Mouse (Mus musculus) G1E (cell line): Measurements from ENCODE around the gene Sowahd. TPM values are rescaled to one million over a fixed set of nuclear protein-coding genes. Genes with fewer than 3 reads are reported as not detected.

ENCODE experiments used
- ATAC-seq: 2 replicates; pipeline ENCODE4 v1.8.0; 2016; ENCODE audit warnings: mild to moderate bottlenecking; ENCODE audit not compliant: insufficient number of reproducible peaks, poor library complexity, low FRiP score, severe bottlenecking; ENCODE audit errors: extremely low read depth
- DNase-seq: peaks from one replicate; pipeline ENCODE4 v3.0.0; 2012; ENCODE audit warnings: low spot score
- H3K27me3 ChIP-seq: 2 replicates; pipeline ENCODE4 v1.6.1; 2012; ENCODE audit warnings: mild to moderate bottlenecking, low read length, inconsistent platforms; ENCODE audit not compliant: insufficient read depth
- H3K36me3 ChIP-seq: replicated peaks from 2 replicates; pipeline ENCODE3; 2012; ENCODE audit warnings: mild to moderate bottlenecking, inconsistent platforms
- H3K4me1 ChIP-seq: 2 replicates; pipeline ENCODE4 v1.6.1; 2012; ENCODE audit warnings: low read depth, low read length, inconsistent platforms, mixed read lengths; ENCODE audit not compliant: insufficient read depth
- H3K4me3 ChIP-seq: 2 replicates; pipeline ENCODE4 v1.5.1; 2012; ENCODE audit warnings: low read depth, mild to moderate bottlenecking, inconsistent platforms, low read length, moderate library complexity, mixed read lengths
- H3K9me3 ChIP-seq: replicated peaks from 2 replicates; pipeline ENCODE4 v1.6.1; 2012; ENCODE audit warnings: inconsistent platforms
- CTCF ChIP-seq: IDR thresholded peaks from 2 replicates; pipeline ENCODE4 v1.5.1; 2012; ENCODE audit warnings: low read depth, low read length, inconsistent platforms, mixed read lengths
- GATA1 ChIP-seq: IDR thresholded peaks from 2 replicates; pipeline ENCODE4 v1.6.1; 2012; ENCODE audit warnings: borderline replicate concordance, low read length, inconsistent platforms, mixed read lengths
- GATA2 ChIP-seq: IDR thresholded peaks from 2 replicates; pipeline ENCODE4 v1.6.1; 2012; ENCODE audit warnings: low read depth, low read length, inconsistent platforms, borderline replicate concordance
- POLR2AphosphoS5 ChIP-seq: IDR thresholded peaks from 2 replicates; pipeline ENCODE4 v1.6.1; 2012; ENCODE audit warnings: low read depth, low read length, inconsistent platforms; ENCODE audit not compliant: insufficient replicate concordance
- TAL1 ChIP-seq: conservative IDR thresholded peaks from 2 replicates; pipeline ENCODE4 v1.6.1; 2012; ENCODE audit warnings: low read depth, low read length, inconsistent platforms, mixed read lengths
- polyA plus RNA-seq: library from polyadenylated mRNA; stranded (reverse); fragments of >175 nt; gene quantifications from 2 replicates; pipeline ENCODE4 v1.2.3, GENCODE M21; 2012
- total RNA-seq, 2 experiments: library from RNA; stranded (forward) in 1 of 2; stranded (reverse) in 1 of 2; fragments of 200-1000 nt in 1 of 2; fragments of >200 nt in 1 of 2; fragmentation: Nextera tagmentation in 1 of 2; gene quantifications; 2 replicates each; pipeline ENCODE4 v1.2.3; 2014 to 2017

Gene Sowahd
- total and polyA plus RNA-seq, 3 experiments: 0.05 TPM; not detected in 2

DNA sequence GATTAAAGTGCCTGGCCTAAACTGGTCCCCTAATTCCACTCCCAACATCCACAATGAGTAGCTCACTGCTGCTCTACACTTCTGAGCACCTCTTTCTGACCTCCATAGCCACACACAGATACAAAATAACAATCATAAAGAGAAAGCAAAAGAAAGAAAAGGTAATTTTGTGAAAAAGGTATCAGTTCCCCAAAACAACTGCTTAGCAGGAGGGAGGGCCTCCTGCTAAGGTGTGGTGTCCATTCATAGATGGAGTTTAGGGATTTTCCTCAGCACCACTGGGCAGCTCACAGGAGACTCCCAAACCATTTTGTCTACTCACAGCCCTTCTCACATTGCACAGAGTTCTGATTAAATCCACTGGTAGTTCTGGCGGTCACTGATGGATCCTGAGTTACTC lies 40.1 kb downstream of the Sowahd start:
- Histone ChIP-seq H3K36me3 (peaks cover 33% of the 10 kb centered on the region), H3K9me3 (no peaks in the 10 kb centered on the region), H3K27me3 (no peaks in the 10 kb centered on the region), H3K4me1 (peaks cover 8% of the 10 kb centered on the region; the same call in 1 of the 2 replicates), H3K4me3 (no peak overlapping the region)
- TF ChIP-seq CTCF (no peak), TAL1 (no peak)
- no peak for ATAC-seq
- DNase-seq: no peak

DNA sequence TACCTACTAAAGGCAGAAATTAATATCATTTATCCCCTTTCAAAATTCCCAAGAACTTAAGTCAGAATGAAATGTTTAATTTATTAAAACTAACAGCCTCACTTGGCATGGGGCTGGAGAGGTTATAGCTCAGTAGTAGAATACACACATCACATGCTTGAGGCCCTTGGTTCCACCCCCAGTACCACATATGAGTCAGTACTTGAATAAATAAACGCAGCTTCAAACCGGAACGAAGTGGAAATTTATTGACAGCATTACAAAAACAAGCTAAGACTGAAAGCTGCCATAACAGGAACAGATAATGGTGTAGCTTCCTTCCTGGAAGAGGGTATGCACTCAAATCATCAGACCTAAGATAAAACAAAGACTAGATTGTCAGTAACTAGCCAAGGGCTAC lies 42.8 kb downstream of the Sowahd start:
- peaks cover 32% of the 10 kb centered on the region for H3K36me3 ChIP-seq
- no peaks in the 10 kb centered on the region for H3K27me3 ChIP-seq

DNA sequence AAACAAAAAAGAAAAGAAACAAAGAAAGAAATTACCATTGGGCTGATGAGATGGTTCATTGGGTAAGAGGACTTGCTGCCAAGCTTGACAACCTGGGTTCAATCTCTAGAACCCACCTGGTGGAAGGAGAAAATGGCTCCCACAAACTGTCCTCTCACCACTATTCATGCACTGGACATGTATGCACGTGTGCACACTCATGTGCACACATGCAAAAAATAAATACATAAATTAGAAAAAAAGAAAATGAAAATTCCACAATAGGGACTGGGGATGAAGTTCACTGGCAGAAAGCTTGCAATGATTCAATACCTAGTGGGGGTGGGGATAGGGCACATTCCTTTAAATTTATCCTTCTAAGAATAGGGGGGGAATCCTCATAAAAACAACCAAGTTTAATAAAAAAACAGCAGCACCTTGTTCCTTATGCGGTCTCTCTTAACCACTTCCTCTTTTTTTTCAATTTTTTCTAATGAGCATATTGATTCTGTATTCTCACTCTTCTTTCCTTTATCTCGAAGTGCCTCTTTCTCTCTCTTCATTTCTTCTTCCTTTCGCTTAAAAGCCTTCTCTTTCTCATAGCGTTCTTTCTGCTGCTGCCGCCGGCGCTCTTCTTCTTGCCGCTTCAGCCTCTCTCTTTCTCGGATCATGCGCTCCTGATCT lies 46.6 kb downstream of the Sowahd start:
- no peak for DNase-seq
- no peak for TF ChIP-seq CTCF
- no peak for TF ChIP-seq GATA2
- no peak for TF ChIP-seq POLR2AphosphoS5
- TF ChIP-seq TAL1: no peak; the same call in 1 of the 2 replicates
- Histone ChIP-seq H3K4me1 (peaks cover 5% of the 10 kb centered on the region; the same call in 1 of the 2 replicates), H3K9me3 (no peaks in the 10 kb centered on the region), H3K36me3 (peaks cover 56% of the 10 kb centered on the region), H3K27me3 (no peaks in the 10 kb centered on the region), H3K4me3 (peak overlapping the region; percentile 33; the same call in 1 of the 2 replicates)
- peak; percentile 40 for ATAC-seq

More for the DNA sequence above, 42.8 kb downstream of the Sowahd start:
- peaks cover 10% of the 10 kb centered on the region; the same call in 1 of the 2 replicates for H3K4me1 ChIP-seq
- DNase-seq (no peak), ATAC-seq (no peak)
- TF ChIP-seq GATA1 (no peak), CTCF (no peak), POLR2AphosphoS5 (no peak), TAL1 (no peak), GATA2 (no peak)
- H3K9me3 ChIP-seq: no peaks in the 10 kb centered on the region
- H3K4me3 ChIP-seq: no peak overlapping the region

DNA sequence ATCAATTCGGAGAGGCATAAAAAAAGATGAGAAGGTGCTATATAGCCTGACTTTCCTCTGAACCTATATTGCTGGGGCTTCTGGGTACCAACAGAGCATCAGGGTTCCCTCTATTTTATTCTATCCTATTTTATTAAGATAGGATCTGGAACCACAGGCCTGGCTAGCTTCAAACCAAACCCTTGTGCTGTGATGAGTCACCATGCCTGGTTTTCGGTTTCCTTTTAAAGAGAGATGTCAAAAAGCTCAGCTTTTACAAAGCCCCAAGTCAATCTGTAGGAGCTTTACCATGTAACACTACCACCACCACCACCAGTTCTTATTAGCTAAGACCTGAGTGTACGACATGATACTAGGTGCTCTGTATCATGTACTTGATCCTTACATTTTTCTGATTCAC lies 50.0 kb downstream of the Sowahd start:
- no peak overlapping the region for H3K4me3 ChIP-seq
- no peak for DNase-seq
- peaks cover 12% of the 10 kb centered on the region for H3K4me1 ChIP-seq
- no peak for TF ChIP-seq POLR2AphosphoS5
- no peak for ATAC-seq
- H3K9me3 ChIP-seq: no peaks in the 10 kb centered on the region
- H3K36me3 ChIP-seq: peaks cover 51% of the 10 kb centered on the region
- H3K27me3 ChIP-seq: no peaks in the 10 kb centered on the region

Other genes with a start within 250 kb of the Sowahd start
- gene Ube2a, start 174.9 kb upstream of the Sowahd start, total RNA-seq (2014; fragmentation: Nextera tagmentation): 53.4 and 58.1 TPM in 2 replicates
- gene Ube2a, start 174.9 kb upstream of the Sowahd start, total RNA-seq (2017): 16.0 and 16.4 TPM in 2 replicates
- 108 and 126 TPM in 2 replicates for gene Ube2a, start 174.9 kb upstream of the Sowahd start, polyA plus RNA-seq
- 33.8 and 36.3 TPM in 2 replicates for gene C330007P06Rik, start 174.7 kb upstream of the Sowahd start, total RNA-seq (2014; fragmentation: Nextera tagmentation)
- 77.7 and 83.2 TPM in 2 replicates for gene C330007P06Rik, start 174.7 kb upstream of the Sowahd start, total RNA-seq (2017)
- 1.6 and 2.1 TPM in 2 replicates for gene C330007P06Rik, start 174.7 kb upstream of the Sowahd start, polyA plus RNA-seq
- 20.2 and 23.1 TPM in 2 replicates for gene Nkrf, start 145.9 kb upstream of the Sowahd start, total RNA-seq (2014; fragmentation: Nextera tagmentation)
- 10.3 and 12.2 TPM in 2 replicates for gene Nkrf, start 145.9 kb upstream of the Sowahd start, total RNA-seq (2017)
- gene Nkrf, start 145.9 kb upstream of the Sowahd start, polyA plus RNA-seq: 1.4 and 1.5 TPM in 2 replicates
- gene Sept6, start 57.1 kb upstream of the Sowahd start, total RNA-seq (2014; fragmentation: Nextera tagmentation): 52.4 and 58.8 TPM in 2 replicates
- 14.2 and 16.0 TPM in 2 replicates for gene Sept6, start 57.1 kb upstream of the Sowahd start, total RNA-seq (2017)
- 4.2 and 10.7 TPM in 2 replicates for gene Sept6, start 57.1 kb upstream of the Sowahd start, polyA plus RNA-seq
- 335 and 381 TPM in 2 replicates for gene Rpl39, start 36.6 kb downstream of the Sowahd start, total RNA-seq (2014; fragmentation: Nextera tagmentation)
- 3,274 and 3,292 TPM in 2 replicates for gene Rpl39, start 36.6 kb downstream of the Sowahd start, total RNA-seq (2017)
- gene Rpl39, start 36.6 kb downstream of the Sowahd start, polyA plus RNA-seq: 408 and 436 TPM in 2 replicates
- 78.1 and 90.1 TPM in 2 replicates for gene Upf3b, start 61.5 kb downstream of the Sowahd start, total RNA-seq (2014; fragmentation: Nextera tagmentation)
- 30.5 and 43.4 TPM in 2 replicates for gene Upf3b, start 61.5 kb downstream of the Sowahd start, total RNA-seq (2017)
- gene Upf3b, start 61.5 kb downstream of the Sowahd start, polyA plus RNA-seq: 5.2 and 13.3 TPM in 2 replicates
- gene Nkap, start 78.0 kb downstream of the Sowahd start, total RNA-seq (2014; fragmentation: Nextera tagmentation): 48.7 and 52.5 TPM in 2 replicates
- 27.5 and 38.5 TPM in 2 replicates for gene Nkap, start 78.0 kb downstream of the Sowahd start, total RNA-seq (2017)
- gene Nkap, start 78.0 kb downstream of the Sowahd start, polyA plus RNA-seq: 10.3 and 10.7 TPM in 2 replicates
- gene Akap14, start 120.0 kb downstream of the Sowahd start, total RNA-seq (2014; fragmentation: Nextera tagmentation): not detected in 2 replicates
- 0.06 TPM in 1 of 2 replicates, not detected in the other for gene Akap14, start 120.0 kb downstream of the Sowahd start, total RNA-seq (2017)
- gene Akap14, start 120.0 kb downstream of the Sowahd start, polyA plus RNA-seq: not detected in 2 replicates
- 40.3 and 48.1 TPM in 2 replicates for gene Ndufa1, start 142.3 kb downstream of the Sowahd start, total RNA-seq (2014; fragmentation: Nextera tagmentation)
- gene Ndufa1, start 142.3 kb downstream of the Sowahd start, total RNA-seq (2017): 249 and 282 TPM in 2 replicates
- gene Ndufa1, start 142.3 kb downstream of the Sowahd start, polyA plus RNA-seq: 247 and 351 TPM in 2 replicates
- gene Rnf113a1, start 142.4 kb downstream of the Sowahd start, total RNA-seq (2014; fragmentation: Nextera tagmentation): 3.9 and 5.0 TPM in 2 replicates
- 4.5 and 8.7 TPM in 2 replicates for gene Rnf113a1, start 142.4 kb downstream of the Sowahd start, total RNA-seq (2017)
- 7.8 and 8.2 TPM in 2 replicates for gene Rnf113a1, start 142.4 kb downstream of the Sowahd start, polyA plus RNA-seq
- gene Gm9, start 162.2 kb downstream of the Sowahd start, total RNA-seq (2014; fragmentation: Nextera tagmentation): not detected in 2 replicates
- not detected in 2 replicates for gene Gm9, start 162.2 kb downstream of the Sowahd start, total RNA-seq (2017)
- gene Gm9, start 162.2 kb downstream of the Sowahd start, polyA plus RNA-seq: not detected in 2 replicates
- gene Rhox1, start 173.4 kb downstream of the Sowahd start, total RNA-seq (2014; fragmentation: Nextera tagmentation): not detected in 2 replicates
- gene Rhox1, start 173.4 kb downstream of the Sowahd start, total RNA-seq (2017): not detected in 2 replicates
- gene Rhox1, start 173.4 kb downstream of the Sowahd start, polyA plus RNA-seq: not detected in 2 replicates
- not detected in 2 replicates for gene Rhox2a, start 196.1 kb downstream of the Sowahd start, total RNA-seq (2014; fragmentation: Nextera tagmentation)
- gene Rhox2a, start 196.1 kb downstream of the Sowahd start, total RNA-seq (2017): 0.22 TPM in 1 of 2 replicates, not detected in the other
- not detected in 2 replicates for gene Rhox2a, start 196.1 kb downstream of the Sowahd start, polyA plus RNA-seq
- not detected in 2 replicates for gene Rhox3a, start 201.1 kb downstream of the Sowahd start, total RNA-seq (2014; fragmentation: Nextera tagmentation)
- gene Rhox3a, start 201.1 kb downstream of the Sowahd start, total RNA-seq (2017): not detected in 2 replicates
- gene Rhox3a, start 201.1 kb downstream of the Sowahd start, polyA plus RNA-seq: not detected in 2 replicates
- not detected in 2 replicates for gene Rhox4a, start 216.5 kb downstream of the Sowahd start, total RNA-seq (2014; fragmentation: Nextera tagmentation)
- not detected in 2 replicates for gene Rhox4a, start 216.5 kb downstream of the Sowahd start, total RNA-seq (2017)
- not detected in 2 replicates for gene Rhox4a, start 216.5 kb downstream of the Sowahd start, polyA plus RNA-seq